Mouse (Mus musculus) ES-E14 (cell line): Measurements from ENCODE around the gene Kcnj9.

ENCODE experiments used
- CHD2 ChIP-seq: IDR thresholded peaks from 2 replicates; pipeline ENCODE4 v1.6.1; 2014; ENCODE audit warnings: mild to moderate bottlenecking, low read depth, low read length, inconsistent platforms
- HCFC1 ChIP-seq: IDR thresholded peaks from 2 replicates; pipeline ENCODE4 v1.6.1; 2012; ENCODE audit warnings: low read length, inconsistent platforms, borderline replicate concordance; ENCODE audit not compliant: insufficient read depth
- ZC3H11A ChIP-seq: IDR thresholded peaks from 2 replicates; pipeline ENCODE4 v1.6.1; 2012; ENCODE audit warnings: low read depth, mild to moderate bottlenecking, inconsistent platforms, low read length, borderline replicate concordance
- ZNF384 ChIP-seq: IDR thresholded peaks from 2 replicates; pipeline ENCODE4 v1.6.1; 2012; ENCODE audit warnings: low read depth, low read length, inconsistent platforms

DNA sequence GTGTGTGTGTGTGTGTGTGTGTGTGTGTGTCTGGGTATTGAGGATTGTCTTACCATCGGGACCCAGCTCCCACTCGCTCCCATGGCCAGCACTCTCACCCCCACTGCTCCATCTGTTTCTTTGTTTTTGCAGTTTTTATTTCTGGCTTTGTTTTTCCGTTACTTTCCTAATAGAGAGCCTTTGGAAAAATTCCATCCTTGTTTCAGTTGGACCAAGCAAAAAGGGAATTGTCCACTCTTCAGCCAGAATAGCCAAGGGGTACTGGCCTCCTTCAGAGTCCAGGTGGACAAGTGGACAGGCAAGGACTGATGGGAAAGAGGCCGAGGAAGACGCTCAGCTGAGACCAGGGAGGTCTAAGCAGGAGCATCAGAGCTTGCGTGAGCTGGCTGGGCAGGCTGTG is 22.2 kb downstream of the Kcnj9 start:
- TF ChIP-seq HCFC1 (no peak), ZC3H11A (no peak), ZNF384 (no peak), CHD2 (no peak)
